Mouse (Mus musculus) stomach, postnatal 0 days (tissue): ENCODE data around the gene Ddrgk1. TPM values are rescaled to one million over a fixed set of nuclear protein-coding genes. Genes with fewer than 3 reads are reported as not detected.

Experiments
- ATAC-seq: fragments of 200-750 bp; cut with Nextera tagmentation; 2 replicates; pipeline ENCODE4 v1.8.0; 2017; ENCODE audit not compliant: low FRiP score, low TSS enrichment
- DNase-seq: peaks from one replicate; pipeline ENCODE4 v3.0.0-alpha.2; 2016; ENCODE audit warnings: low spot score
- H3K27ac ChIP-seq: fragments of 300-500 bp; sonication (generic); replicated peaks from 2 replicates; pipeline ENCODE4 v1.5.1; 2014; ENCODE audit warnings: mild to moderate bottlenecking, control low read depth
- H3K27me3 ChIP-seq: fragments of 300-500 bp; sonication (generic); 2 replicates; pipeline ENCODE4 v1.6.1; 2014; ENCODE audit warnings: low read length; ENCODE audit not compliant: control insufficient read depth, insufficient read depth
- H3K36me3 ChIP-seq: fragments of 300-500 bp; sonication (generic); 2 replicates; pipeline ENCODE4 v1.6.1; 2014; ENCODE audit warnings: low read length, mixed read lengths; ENCODE audit not compliant: control insufficient read depth, insufficient read depth
- H3K4me1 ChIP-seq: fragments of 300-500 bp; sonication (generic); replicated peaks from 2 replicates; pipeline ENCODE4 v1.6.1; 2014; ENCODE audit warnings: antibody characterized with exemption; ENCODE audit not compliant: control insufficient read depth, insufficient read depth
- H3K4me2 ChIP-seq: fragments of 300-500 bp; sonication (generic); replicated peaks from 2 replicates; pipeline ENCODE4 v1.6.1; 2014; ENCODE audit warnings: low read depth, mild to moderate bottlenecking, control low read depth, moderate library complexity
- H3K4me3 ChIP-seq: fragments of 300-500 bp; sonication (generic); 2 replicates; pipeline ENCODE4 v1.5.1; 2014; ENCODE audit warnings: low read depth, low read length, control low read depth
- H3K9ac ChIP-seq: fragments of 300-500 bp; sonication (generic); 2 replicates; pipeline ENCODE4 v1.6.1; 2014; ENCODE audit warnings: mild to moderate bottlenecking, low read length, control low read depth, mixed read lengths
- H3K9me3 ChIP-seq: fragments of 300-500 bp; sonication (generic); 2 replicates; pipeline ENCODE4 v1.6.1; 2016; ENCODE audit warnings: low read length; ENCODE audit not compliant: control insufficient read depth
- CTCF ChIP-seq: IDR thresholded peaks from 2 replicates; pipeline ENCODE4 v1.5.1; 2016; ENCODE audit warnings: antibody characterized with exemption, low read depth, mild to moderate bottlenecking, moderate library complexity
- EP300 ChIP-seq: optimal IDR thresholded peaks from 2 replicates; pipeline ENCODE3; 2016; ENCODE audit warnings: antibody characterized with exemption
- WGBS: fragments of 180-500 bp; shearing (Covaris S2); extraction: QIAGEN DNeasy Blood & Tissue Kit; methylation state at CpG from one replicate; pipeline ENCODE4 v1.1.7; 2014; 5-methylcytosine and 5-hydroxymethylcytosine counted together
- polyA plus RNA-seq: library from polyadenylated mRNA; unstranded; fragments of >200 nt; fragmentation: Nextera tagmentation; extraction: Ambion mirVana; gene quantifications from 2 replicates; pipeline ENCODE4 v1.2.1, GENCODE M21; 2015

Gene Ddrgk1
- polyA plus RNA-seq = 84.3 and 85.0 TPM in 2 replicates

DNA sequence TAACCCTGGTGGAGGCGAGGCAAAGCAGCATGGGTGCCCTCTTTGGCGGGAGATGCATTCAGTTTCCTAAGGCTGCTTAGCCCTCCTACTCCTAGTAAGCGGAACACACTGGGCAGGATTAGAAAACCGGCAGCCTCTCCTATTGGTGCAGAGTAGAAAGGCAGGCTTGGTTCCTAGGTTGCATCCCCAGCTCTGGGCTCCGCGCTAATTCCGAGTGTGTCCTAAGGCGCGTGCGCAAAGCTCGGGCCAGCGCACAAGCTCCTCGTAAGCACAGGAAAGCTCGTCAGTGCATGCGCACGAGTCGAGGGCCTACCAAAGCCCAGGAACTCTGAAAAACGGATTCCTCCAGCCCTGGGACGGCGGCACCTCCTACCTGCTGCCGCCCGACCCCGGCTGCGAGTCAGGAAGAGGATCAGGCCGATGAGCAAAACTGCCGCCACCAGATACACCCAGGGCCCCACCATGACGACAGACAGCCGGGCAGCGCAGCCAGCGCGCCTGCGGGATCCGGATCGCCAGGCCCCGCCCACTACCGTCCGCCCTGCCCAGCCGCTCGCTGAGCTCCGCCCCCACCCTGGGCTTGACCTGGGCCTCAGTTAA lies at the start of gene Ddrgk1:
Gene Ddrgk1 (minus strand): TSS at position 558 of the 600 bp plus-strand sequence.
- H3K4me1 ChIP-seq = peaks cover 9% of the 10 kb centered on the region; the same call in 1 of the 2 replicates
- H3K27me3 ChIP-seq = no peaks in the 10 kb centered on the region
- H3K4me2 ChIP-seq = peak within 1 kb of the TSS; percentile 70
- no peaks in the 10 kb centered on the region for H3K9me3 ChIP-seq
- peak; percentile 92 for DNase-seq
- TF ChIP-seq CTCF = peak; percentile 59
- no peak for TF ChIP-seq EP300
- peaks cover 13% of the 10 kb centered on the region; the same call in 1 of the 2 replicates for H3K36me3 ChIP-seq
- peak within 1 kb of the TSS; percentile 74 for H3K9ac ChIP-seq
- WGBS = under 1% methylated on average over 39 of the region's 40 CpGs
- H3K27ac ChIP-seq = peak within 1 kb of the TSS; percentile 95
- ATAC-seq = peak; percentile 96
- peak within 1 kb of the TSS; percentile 54 for H3K4me3 ChIP-seq

- peaks cover 15% of the 10 kb centered on the region; the same call in 1 of the 2 replicates for H3K36me3 ChIP-seq
- no peak overlapping the region for H3K27ac ChIP-seq
- ATAC-seq (no peak), DNase-seq (no peak)
- no peak overlapping the region for H3K9ac ChIP-seq
- H3K27me3 ChIP-seq = no peaks in the 10 kb centered on the region
- no peak overlapping the region for H3K4me3 ChIP-seq
- WGBS = 66% methylated on average over 10 of the region's 10 CpGs
- no peak for TF ChIP-seq EP300
- no peak for TF ChIP-seq CTCF
- H3K9me3 ChIP-seq = no peaks in the 10 kb centered on the region
- H3K4me2 ChIP-seq = no peak overlapping the region
- H3K4me1 ChIP-seq = no peaks in the 10 kb centered on the region
Observed at GRCm38 (mm10) chr2:130707057-130707456, 42.6 kb upstream of the Ddrgk1 start.

GRCm38 (mm10) chr2:130706602-130707001 lies 42.1 kb upstream of the Ddrgk1 start:
- Histone ChIP-seq H3K4me1 (no peaks in the 10 kb centered on the region), H3K9ac (no peak overlapping the region), H3K36me3 (peaks cover 11% of the 10 kb centered on the region; the same call in 1 of the 2 replicates), H3K9me3 (no peaks in the 10 kb centered on the region), H3K4me2 (no peak overlapping the region), H3K4me3 (no peak overlapping the region), H3K27me3 (no peaks in the 10 kb centered on the region), H3K27ac (no peak overlapping the region)
- TF ChIP-seq CTCF (no peak), EP300 (no peak)
- no peak for DNase-seq
- ATAC-seq = no peak
- WGBS = 56% methylated on average over 4 of the region's 4 CpGs

DNA sequence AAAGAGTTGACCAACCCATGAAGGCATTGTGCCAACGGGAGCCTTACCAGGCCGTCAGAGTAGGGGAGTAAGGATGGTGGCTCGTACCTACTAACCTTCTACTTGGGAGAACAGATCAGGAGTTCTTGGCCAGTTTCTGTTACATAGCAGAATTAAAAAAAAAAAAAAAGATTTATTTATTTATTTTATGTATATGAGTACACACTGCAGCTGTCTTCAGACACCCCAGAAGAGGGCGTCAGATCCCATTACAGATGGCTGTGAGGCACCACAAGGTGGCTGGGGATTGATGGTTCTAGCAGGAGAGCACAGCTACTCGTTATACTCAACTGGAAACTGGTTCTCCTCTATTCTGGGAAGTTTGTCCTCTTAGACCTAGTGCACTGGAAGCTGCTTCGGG lies 40.7 kb upstream of the Ddrgk1 start:
- TF ChIP-seq EP300 (no peak), CTCF (peak; percentile 35)
- ATAC-seq = no peak
- Histone ChIP-seq H3K27me3 (no peaks in the 10 kb centered on the region), H3K9me3 (no peaks in the 10 kb centered on the region), H3K4me3 (no peak overlapping the region), H3K36me3 (peaks cover 6% of the 10 kb centered on the region; the same call in 1 of the 2 replicates), H3K4me1 (no peaks in the 10 kb centered on the region), H3K9ac (no peak overlapping the region), H3K27ac (no peak overlapping the region), H3K4me2 (no peak overlapping the region)
- 64% methylated on average over 6 of the region's 6 CpGs for WGBS
- no peak for DNase-seq

- H3K9me3 ChIP-seq = no peaks in the 10 kb centered on the region
- DNase-seq (no peak), ATAC-seq (0 out of 2 replicates have a peak, but pooled peaks have one; percentile 40)
- WGBS = 46% methylated on average over 9 of the region's 9 CpGs
- H3K27ac ChIP-seq = no peak overlapping the region
- no peak overlapping the region for H3K4me3 ChIP-seq
- H3K36me3 ChIP-seq = 0 out of 2 replicates have a peak, but pooled peaks cover 3% of the 10 kb centered on the region
- TF ChIP-seq CTCF (no peak), EP300 (no peak)
- H3K9ac ChIP-seq = no peak overlapping the region
- no peaks in the 10 kb centered on the region for H3K27me3 ChIP-seq
- H3K4me1 ChIP-seq = no peaks in the 10 kb centered on the region
- no peak overlapping the region for H3K4me2 ChIP-seq
Observed at GRCm38 (mm10) chr2:130704040-130705001, 39.9 kb upstream of the Ddrgk1 start.
